Mouse (Mus musculus) gastrocnemius, postnatal 4 days (tissue): ENCODE results near the gene Dctn2. TPM values are rescaled to one million over a fixed set of nuclear protein-coding genes. Genes with fewer than 3 reads are reported as not detected.
"Not testable (repeated sequence)": the region's sequence is repeated elsewhere in the genome, so short reads cannot be mapped to it uniquely, and the experiment has no call there.

Experiments
- DNase-seq, 2 experiments: peaks; one replicate each; pipeline ENCODE4 v3.0.0; 2021 to 2022; ENCODE audit warnings: low spot score in 2 of 2, mixed read lengths in 2 of 2
- total RNA-seq, 2 experiments: library from RNA; stranded (reverse); gene quantifications; 2 replicates each; pipeline ENCODE4 v1.2.3; 2021

Dctn2 gene
- total RNA-seq, 2 experiments from 2014 or later, result 145 to 146 TPM

- no peak for DNase-seq
Observed at GRCm38 (mm10) chr10:127288328-127288799, 22.2 kb downstream of the Dctn2 start.

GRCm38 (mm10) chr10:127288800-127289572, 22.8 kb downstream of the Dctn2 start, which contains the start of gene Mbd6:
Gene Mbd6 (minus strand): TSS chr10:127289018.
- peak; percentile 84 to 90 for DNase-seq

DNA sequence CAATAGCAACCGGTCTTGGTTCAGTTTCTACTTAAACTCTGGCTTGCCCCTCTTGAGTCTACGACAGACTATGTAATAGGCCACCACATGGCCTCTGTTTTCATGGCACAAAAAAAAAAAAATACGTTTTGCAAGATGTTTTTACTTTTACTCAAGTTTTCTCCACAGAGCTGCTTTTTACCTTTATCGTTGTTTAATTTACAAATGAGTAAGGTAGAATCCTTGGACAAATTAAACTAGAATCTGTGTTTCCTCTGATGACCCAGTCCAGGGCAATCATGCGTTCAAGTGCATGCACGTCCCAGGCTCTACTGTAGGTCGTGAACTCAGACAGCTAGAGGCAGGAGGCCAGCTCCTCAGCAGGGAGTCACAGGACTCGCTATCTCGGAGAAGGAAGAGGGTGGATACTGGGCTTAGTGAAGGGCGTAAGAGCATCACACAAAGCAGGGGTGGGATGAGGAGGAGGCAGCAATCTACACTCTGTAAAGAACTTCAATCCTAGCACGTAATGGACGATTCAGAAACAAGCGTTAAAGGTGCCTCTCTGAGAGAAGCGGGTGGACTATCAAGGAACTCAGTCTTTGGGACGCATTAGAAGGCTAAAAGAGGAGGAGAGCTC, 23.5 kb downstream of the Dctn2 start:
- peak in 1 of 2 experiments; percentile 58 for DNase-seq

GRCm38 (mm10) chr10:127290307-127290929, 24.2 kb downstream of the Dctn2 start:
- DNase-seq, result peak; percentile 100

DNA sequence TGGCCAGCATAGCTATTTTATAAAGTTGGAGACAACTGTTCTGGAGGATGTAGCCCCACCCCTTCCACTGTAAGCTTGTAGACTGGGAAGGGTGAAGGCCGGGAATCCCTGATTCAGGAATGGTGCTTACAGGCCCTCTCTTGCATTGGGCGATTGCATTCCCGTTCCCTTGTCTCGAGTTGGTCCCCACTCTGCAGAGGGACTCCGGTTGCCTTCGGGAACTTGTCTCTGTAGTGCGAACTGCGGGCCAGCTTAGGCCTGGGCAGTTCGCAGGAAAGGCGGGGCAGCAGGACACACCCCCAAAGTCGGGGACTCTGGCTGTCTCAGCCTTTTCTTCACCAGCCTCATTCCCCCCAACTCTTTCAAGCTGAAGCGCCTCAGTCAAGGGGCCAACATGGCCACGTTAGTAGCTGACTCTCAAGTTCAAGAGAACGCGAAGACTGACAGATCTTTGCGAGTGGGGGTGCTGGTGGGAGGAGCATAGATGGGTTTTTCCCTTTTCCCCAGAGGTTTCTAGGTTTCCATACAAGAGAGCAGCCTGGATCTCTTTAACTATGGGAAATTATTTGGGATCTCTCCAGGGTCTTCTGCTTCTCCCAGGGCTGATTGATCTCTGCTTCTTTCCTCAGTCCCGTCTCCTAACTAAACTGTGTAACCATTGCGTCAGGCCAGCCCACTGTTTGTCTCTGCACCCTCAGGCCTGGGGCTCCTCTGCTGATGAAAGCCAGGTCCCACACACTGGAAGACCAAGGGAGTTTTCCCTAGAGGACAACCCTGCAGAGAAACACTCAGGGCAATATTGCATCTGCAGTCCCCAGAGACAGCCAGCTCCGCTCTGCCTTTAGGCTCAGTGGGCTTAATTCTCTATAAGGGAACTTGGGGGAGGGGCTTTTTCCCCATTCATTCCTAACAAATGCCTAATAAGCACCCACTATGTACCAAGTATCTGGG, 25.0 kb downstream of the Dctn2 start:
- peak in 1 of 2 experiments; percentile 68 for DNase-seq

- no peak for DNase-seq
Observed at GRCm38 (mm10) chr10:127291881-127292638, 25.9 kb downstream of the Dctn2 start.

DNA sequence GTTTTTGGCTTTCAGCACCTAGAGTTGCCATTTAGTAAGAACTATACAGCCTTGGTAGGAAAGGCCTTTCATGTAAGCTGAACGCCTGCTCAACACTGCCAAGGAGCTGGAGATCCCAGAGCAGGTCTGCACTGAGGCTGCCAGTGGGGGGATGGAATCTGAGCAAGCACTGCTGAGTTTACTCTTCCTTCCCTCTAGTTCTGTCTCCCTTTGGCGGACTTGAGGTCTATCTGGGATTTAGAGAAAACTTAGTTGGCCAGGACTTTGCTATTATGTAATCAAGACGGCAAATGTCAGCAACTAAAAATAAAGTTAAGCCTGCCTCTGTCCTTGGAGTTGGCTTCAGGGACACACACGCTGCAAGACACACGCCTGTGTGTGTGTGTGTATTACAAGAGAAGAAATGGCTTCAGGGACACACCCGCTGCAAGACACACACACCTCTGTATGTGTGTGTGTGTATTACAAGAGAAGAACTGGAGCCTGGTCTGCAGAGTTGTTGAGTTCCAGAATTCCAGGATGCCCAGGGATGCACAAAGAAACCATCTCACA, 26.9 kb downstream of the Dctn2 start:
- no peak for DNase-seq

GRCm38 (mm10) chr10:127293590-127294113, 27.5 kb downstream of the Dctn2 start:
- DNase-seq, result no peak

DNA sequence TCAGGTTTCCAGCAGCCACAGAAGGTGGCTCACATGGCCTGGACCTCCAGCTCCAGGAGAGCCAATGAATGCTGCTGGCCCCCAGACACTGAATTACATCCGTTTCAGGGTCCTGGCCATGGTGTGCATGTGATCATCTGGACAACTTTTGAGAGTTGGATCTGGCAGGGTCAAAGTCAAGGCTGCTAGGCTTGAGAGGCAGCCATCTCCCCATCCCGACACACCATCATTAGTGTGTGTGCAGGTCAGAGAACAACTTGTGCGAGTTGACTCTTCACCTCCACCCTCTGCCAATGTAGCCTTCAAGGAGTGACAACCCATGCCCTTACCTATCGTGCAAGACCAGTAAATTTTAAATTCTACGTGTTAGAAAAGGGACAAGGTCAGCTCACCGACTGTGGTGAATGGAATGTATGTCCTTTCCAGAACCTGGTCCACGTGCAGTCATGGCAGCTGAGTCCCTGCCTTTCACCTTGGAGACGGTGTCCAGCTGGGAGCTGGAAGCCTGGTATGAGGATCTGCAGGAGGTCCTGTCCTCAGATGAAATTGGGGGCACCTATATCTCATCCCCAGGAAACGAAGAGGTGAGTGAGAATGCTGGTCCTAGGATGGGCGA, 28.8 kb downstream of the Dctn2 start:
- no peak for DNase-seq

GRCm38 (mm10) chr10:127295986-127296794, 30.0 kb downstream of the Dctn2 start:
- no peak for DNase-seq

- DNase-seq, result no peak
Observed at GRCm38 (mm10) chr10:127297015-127297871, 31.1 kb downstream of the Dctn2 start.

DNA sequence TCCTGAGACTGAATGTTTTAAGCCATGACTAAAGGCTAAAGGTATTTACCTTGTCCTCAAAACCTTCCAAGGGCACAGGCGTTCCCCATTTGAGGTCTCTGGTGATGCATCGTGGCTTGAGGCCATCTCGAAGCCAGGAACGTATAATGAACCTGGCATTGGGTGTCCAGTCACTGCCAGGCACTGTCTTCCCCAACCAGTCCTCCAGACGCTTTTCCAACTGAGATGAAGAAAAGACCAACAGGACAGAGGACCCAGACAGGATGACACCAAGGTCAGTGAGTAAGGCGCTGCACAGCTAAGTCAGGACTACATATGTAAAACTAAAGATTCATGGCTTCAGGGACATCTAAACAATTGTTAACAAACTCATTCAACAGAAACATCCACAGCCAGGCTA, 34.2 kb downstream of the Dctn2 start:
- no peak for DNase-seq

DNA sequence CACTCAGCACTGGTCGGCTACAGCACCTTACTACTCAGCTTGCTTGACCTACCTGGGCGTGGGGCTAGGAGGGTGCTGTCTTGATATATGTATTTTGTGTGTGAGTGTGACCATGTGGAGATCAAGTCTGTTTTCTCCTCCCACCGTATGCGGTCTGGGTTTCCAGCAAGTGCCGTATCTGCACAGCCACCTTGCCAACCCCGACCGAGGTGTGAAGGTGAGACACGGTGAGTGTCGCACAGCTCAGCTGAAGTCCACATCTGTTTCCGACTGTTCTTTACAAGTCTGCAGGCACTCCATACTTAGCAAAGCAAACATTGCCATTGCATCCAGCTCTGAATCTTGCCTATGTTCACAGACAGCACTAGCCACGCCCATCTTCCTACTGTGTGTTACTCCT, 37.0 kb downstream of the Dctn2 start:
- DNase-seq, result no peak

- not testable (repeated sequence) for DNase-seq
Observed at GRCm38 (mm10) chr10:127309167-127309566, 43.0 kb downstream of the Dctn2 start.

DNA sequence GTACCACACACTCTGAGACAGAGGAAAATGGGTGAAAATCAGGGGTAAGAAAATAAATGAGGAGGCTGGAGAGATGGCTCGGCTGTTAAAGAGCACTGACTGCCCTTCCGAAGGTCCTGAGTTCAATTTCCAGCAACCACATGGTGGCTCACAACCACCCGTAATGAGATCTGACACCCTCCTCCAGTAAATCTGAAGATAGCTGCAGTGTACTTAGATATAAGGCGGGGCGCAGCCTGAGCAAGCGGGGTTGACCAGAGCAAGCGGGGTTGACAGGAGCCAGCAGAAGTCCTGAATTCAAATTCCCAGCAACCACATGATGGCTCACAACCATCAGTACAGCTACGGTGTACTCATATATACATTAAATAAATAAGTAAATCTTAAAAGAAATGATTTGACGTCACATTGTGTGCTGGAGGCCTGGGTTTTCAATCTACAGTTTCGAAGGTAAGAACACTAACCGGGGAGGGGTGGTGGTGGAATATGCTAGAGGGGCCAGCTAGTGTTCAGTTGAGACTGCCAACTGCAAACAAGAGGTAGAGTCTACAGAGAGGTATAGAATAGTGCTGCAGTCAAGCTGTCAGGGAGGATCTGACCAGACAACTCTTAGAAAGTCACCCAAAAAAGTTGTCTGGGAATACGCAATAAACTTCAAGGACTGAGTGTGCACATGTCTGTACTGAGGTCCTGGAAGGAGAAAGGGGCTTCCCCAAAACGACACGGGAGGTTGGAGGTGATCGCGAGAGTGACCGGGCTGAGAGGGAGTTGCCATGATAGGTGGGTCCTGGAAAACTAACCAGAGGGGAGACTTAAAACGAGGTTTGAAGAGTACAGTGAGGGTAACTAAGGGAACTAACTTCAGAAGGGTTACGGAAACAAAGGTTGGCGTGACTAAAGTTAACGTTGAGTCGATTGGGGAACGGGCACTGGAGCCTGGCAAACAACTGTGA, 44.6 kb downstream of the Dctn2 start:
- DNase-seq, result no peak
